Mouse (Mus musculus): ENCODE data around the gene Coa6. TPM values are rescaled to one million over a fixed set of nuclear protein-coding genes. Genes with fewer than 3 reads are reported as not detected.

Gene Coa6
- total RNA-seq, 2 experiments from 2014 or later: 24.2 to 24.6 TPM

GRCm38 (mm10) chr8:126461735-126462134, 39.4 kb downstream of the Coa6 start:
- no peak for DNase-seq (ENCODE audit: low spot score in 2 of 2)

GRCm38 (mm10) chr8:126464071-126464470, 41.8 kb downstream of the Coa6 start:
- no peak for DNase-seq (ENCODE audit: low spot score in 2 of 2)

GRCm38 (mm10) chr8:126473802-126474298, 51.5 kb downstream of the Coa6 start:
- DNase-seq (ENCODE audit: low spot score in 2 of 2): no peak

GRCm38 (mm10) chr8:126474299-126475187, 52.2 kb downstream of the Coa6 start, which contains the start of gene Tarbp1:
Gene Tarbp1, minus strand, starts transcription at chr8:126475065.
- peak; percentile 90 to 93 for DNase-seq (ENCODE audit: low spot score in 2 of 2)

Other genes with a start within 250 kb of the Coa6 start
- gene Slc35f3, start 124.0 kb upstream of the Coa6 start, total RNA-seq (2021): 10 to 100 TPM; 40.2 to 45.2 TPM
- 1 to 10 TPM; 3.9 to 4.2 TPM for gene Tarbp1, start 52.5 kb downstream of the Coa6 start, total RNA-seq (2021)
- 10 to 100 TPM; 62.6 to 73.0 TPM for gene Irf2bp2, start 171.5 kb downstream of the Coa6 start, total RNA-seq (2021)

Measured in layer of hippocampus, adult 18-20 months (tissue).